ENCODE assay signal across 16 mouse cellular contexts in the genomic region with DNA sequence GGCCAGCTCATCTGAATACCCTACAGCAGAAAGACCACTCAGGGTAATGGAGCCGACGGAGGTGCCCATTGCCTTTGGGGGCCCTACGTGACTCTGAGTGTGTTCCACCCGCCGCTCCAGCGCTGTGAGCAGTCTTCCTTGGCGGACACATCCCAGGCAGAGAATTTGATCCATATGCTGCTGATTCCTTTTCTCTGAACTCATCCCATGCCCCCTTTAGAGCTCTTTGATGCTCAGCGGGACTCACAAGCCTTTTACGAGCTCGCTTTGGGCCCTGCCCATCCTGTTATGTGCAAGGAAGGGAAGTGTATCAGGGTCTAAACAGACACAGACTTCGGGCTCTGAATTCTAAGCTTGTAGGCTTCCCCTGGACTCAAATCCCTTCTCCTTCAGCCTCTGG.
DNase-seq lines count a peak whose midpoint lies in the region; ATAC-seq and TF ChIP-seq lines count a peak whose summit lies in the region.
"Had no signal": no experiment of that assay in that cellular context is flagged by ENCODE, and none has a peak within 500 bp of the region (broad histone marks: within the 10 kb centered on the region; RNA-seq: fewer than 3 reads in every experiment).

No protein-coding gene starts in this region.

- no peak for TF ChIP-seq POLR2A in ES-Bruce4 (IDR thresholded peaks at IDR 0.05; ENCODE audit: insufficient read depth, low read length)

- H3K27ac ChIP-seq in hindbrain, embryonic 16.5 days (ENCODE audit: low read depth, low read length): 0 out of 2 replicates have a peak overlapping the region, but pooled peaks have one; percentile 54
- H3K27ac ChIP-seq in hindbrain, embryonic 14.5 days: no peak overlapping the region
- no peak overlapping the region for H3K27ac ChIP-seq in ES-Bruce4 (ENCODE audit: insufficient read depth, low read length)
- peak overlapping the region; percentile 44; the same call in 1 of the 2 replicates for H3K27ac ChIP-seq in limb, embryonic 13.5 days
- H3K27ac ChIP-seq: intestine, embryonic 15.5 days; midbrain, embryonic 12.5 days; neural tube, embryonic 12.5 days had no signal

- H3K4me1 ChIP-seq in hindbrain, embryonic 16.5 days (ENCODE audit: control insufficient read depth, insufficient read depth, low read depth, low read length): no peaks in the 10 kb centered on the region
- no peaks in the 10 kb centered on the region for H3K4me1 ChIP-seq in hindbrain, embryonic 14.5 days (replicated peaks; ENCODE audit: control insufficient read depth, insufficient read depth, low read length)
- no peaks in the 10 kb centered on the region for H3K4me1 ChIP-seq in ES-Bruce4 (ENCODE audit: control insufficient read depth, insufficient read depth, low read length)
- peaks cover 16% of the 10 kb centered on the region; the same call in 1 of the 2 replicates for H3K4me1 ChIP-seq in limb, embryonic 13.5 days
- H3K4me1 ChIP-seq: intestine, embryonic 15.5 days; midbrain, embryonic 12.5 days; neural tube, embryonic 12.5 days had no signal

- no peak overlapping the region for H3K4me3 ChIP-seq in hindbrain, embryonic 16.5 days (ENCODE audit: low read length)
- no peak overlapping the region for H3K4me3 ChIP-seq in hindbrain, embryonic 14.5 days (replicated peaks; ENCODE audit: low read length)
- H3K4me3 ChIP-seq in ES-Bruce4 (ENCODE audit: low read depth, low read length): peak overlapping the region; percentile 22; the same call in 1 of the 2 replicates
- no peak overlapping the region for H3K4me3 ChIP-seq in limb, embryonic 13.5 days
- H3K4me3 ChIP-seq: intestine, embryonic 15.5 days; midbrain, embryonic 12.5 days; neural tube, embryonic 12.5 days had no signal

- no peaks in the 10 kb centered on the region for H3K9me3 ChIP-seq in hindbrain, embryonic 16.5 days (ENCODE audit: control insufficient read depth, low read length)
- H3K9me3 ChIP-seq in hindbrain, embryonic 14.5 days (ENCODE audit: control insufficient read depth, low read length): no peaks in the 10 kb centered on the region
- no peaks in the 10 kb centered on the region for H3K9me3 ChIP-seq in ES-Bruce4 (replicated peaks; ENCODE audit: control insufficient read depth, insufficient read depth, low read length, poor library complexity, severe bottlenecking)
- H3K9me3 ChIP-seq in limb, embryonic 13.5 days: no peaks in the 10 kb centered on the region
- H3K9me3 ChIP-seq: intestine, embryonic 15.5 days; midbrain, embryonic 12.5 days; neural tube, embryonic 12.5 days had no signal

- 48% methylated on average over 11 of the region's 11 CpGs for WGBS in hindbrain, embryonic 16.5 days
- WGBS in hindbrain, embryonic 14.5 days: 56% methylated on average over 11 of the region's 11 CpGs
- 20% methylated on average over 11 of the region's 11 CpGs for WGBS in limb, embryonic 13.5 days

- H3K27me3 ChIP-seq in hindbrain, embryonic 16.5 days (replicated peaks; ENCODE audit: control insufficient read depth, insufficient read depth, low read length): no peaks in the 10 kb centered on the region
- H3K27me3 ChIP-seq in hindbrain, embryonic 14.5 days (ENCODE audit: control insufficient read depth, insufficient read depth, low read length): no peaks in the 10 kb centered on the region
- no peaks in the 10 kb centered on the region for H3K27me3 ChIP-seq in ES-Bruce4 (ENCODE audit: control insufficient read depth, insufficient read depth, low read length, poor library complexity, severe bottlenecking)
- H3K27me3 ChIP-seq in limb, embryonic 13.5 days: no peaks in the 10 kb centered on the region
- H3K27me3 ChIP-seq: intestine, embryonic 15.5 days; midbrain, embryonic 12.5 days; neural tube, embryonic 12.5 days had no signal

- TF ChIP-seq EP300 in ES-Bruce4 (IDR thresholded peaks at IDR 0.05; ENCODE audit: insufficient read depth, low read depth, low read length): no peak

- no peak overlapping the region for H3K4me2 ChIP-seq in hindbrain, embryonic 16.5 days (ENCODE audit: low read length)
- no peak overlapping the region for H3K4me2 ChIP-seq in hindbrain, embryonic 14.5 days (replicated peaks)
- no peak overlapping the region; the same call in 1 of the 2 replicates for H3K4me2 ChIP-seq in limb, embryonic 13.5 days (replicated peaks)
- H3K4me2 ChIP-seq: intestine, embryonic 15.5 days; midbrain, embryonic 12.5 days; neural tube, embryonic 12.5 days had no signal

- peak; percentile 48; the same call in 1 of the 2 replicates for ATAC-seq in hindbrain, embryonic 16.5 days
- no peak for ATAC-seq in hindbrain, embryonic 14.5 days (ENCODE audit: low FRiP score)
- peak; percentile 68 for ATAC-seq in limb, embryonic 13.5 days (ENCODE audit: low FRiP score, low read depth)
- ATAC-seq: intestine, embryonic 15.5 days had no signal

- DNase-seq in hindbrain, embryonic 14.5 days (ENCODE audit: low spot score): no peak
- DNase-seq in R1 (ENCODE audit: low read depth, low spot score): peak; percentile 26
- DNase-seq in left cerebral cortex, adult 18-20 months (ENCODE audit: low spot score in 2 of 2): no peak
- no peak for DNase-seq in gastrocnemius, postnatal 36 days
- DNase-seq: gastrocnemius, postnatal 10 days; heart, postnatal 10 days; kidney, postnatal 14 days; layer of hippocampus, adult 9-11 months; lung, postnatal 14 days; thymus, adult 2 months had no signal

- intact Hi-C loops in gastrocnemius, postnatal 36 days (cut with DNase I): no loop called here

- no peak overlapping the region for H3K9ac ChIP-seq in hindbrain, embryonic 16.5 days (ENCODE audit: low read depth, low read length)
- no peak overlapping the region for H3K9ac ChIP-seq in hindbrain, embryonic 14.5 days
- H3K9ac ChIP-seq in ES-Bruce4 (ENCODE audit: low read depth, poor library complexity, severe bottlenecking): peak overlapping the region; percentile 23
- no peak overlapping the region for H3K9ac ChIP-seq in limb, embryonic 13.5 days
- H3K9ac ChIP-seq: intestine, embryonic 15.5 days; midbrain, embryonic 12.5 days; neural tube, embryonic 12.5 days had no signal

- TF ChIP-seq CTCF in ES-Bruce4 (IDR thresholded peaks at IDR 0.05; ENCODE audit: low read depth, low read length): no peak

- no peaks in the 10 kb centered on the region for H3K36me3 ChIP-seq in hindbrain, embryonic 16.5 days (ENCODE audit: control insufficient read depth, insufficient read depth, low read length)
- no peaks in the 10 kb centered on the region for H3K36me3 ChIP-seq in hindbrain, embryonic 14.5 days (replicated peaks; ENCODE audit: control insufficient read depth, insufficient read depth)
- H3K36me3 ChIP-seq in ES-Bruce4 (ENCODE audit: control insufficient read depth, insufficient read depth, low read length, poor library complexity, severe bottlenecking): no peaks in the 10 kb centered on the region
- H3K36me3 ChIP-seq in limb, embryonic 13.5 days: no peaks in the 10 kb centered on the region
- H3K36me3 ChIP-seq: intestine, embryonic 15.5 days; midbrain, embryonic 12.5 days; neural tube, embryonic 12.5 days had no signal

Comparison
In these comparisons a context has a peak if more than half of its experiments do, and no peak if none do; other contexts are left out.
1. H3K27ac ChIP-seq: peak in hindbrain, embryonic 16.5 days (single experiment) and limb, embryonic 13.5 days (single experiment); none in hindbrain, embryonic 14.5 days (single experiment) and ES-Bruce4 (single experiment).